Mouse (Mus musculus): Measurements from ENCODE around the gene Rgl2.
"Not testable (repeated sequence)": the region's sequence is repeated elsewhere in the genome, so short reads cannot be mapped to it uniquely, and the experiment has no call there.

Gene Rgl2

GRCm38 (mm10) chr17:33929371-33930279, at the start of gene Rgl2:
Rgl2 (plus strand) TSS chr17:33929543.
- peaks cover 64% of the 10 kb centered on the region for H3K36me3 ChIP-seq (ENCODE audit: insufficient read depth, low read length)
- peaks cover 68% of the 10 kb centered on the region for H3K4me1 ChIP-seq (replicated peaks; ENCODE audit: low read depth, low read length)
- no peaks in the 10 kb centered on the region for H3K9me3 ChIP-seq (ENCODE audit: low read length)
- no peaks in the 10 kb centered on the region for H3K27me3 ChIP-seq (ENCODE audit: insufficient read depth, low read length)
- peak within 1 kb of the TSS; percentile 97 for H3K4me3 ChIP-seq (replicated peaks; ENCODE audit: low read length)
- TF ChIP-seq NANOG (IDR thresholded peaks at IDR 0.05; ENCODE audit: borderline replicate concordance, low read length) (no peak), CTCF (conservative IDR thresholded peaks at IDR 0.05; ENCODE audit: low read length) (no peak), POU5F1 (IDR thresholded peaks at IDR 0.05; ENCODE audit: borderline replicate concordance, low read length) (no peak)

GRCm38 (mm10) chr17:33884320-33884719, 45.0 kb upstream of the Rgl2 start:
- not testable (repeated sequence) for H3K27me3 ChIP-seq (ENCODE audit: insufficient read depth, low read length); H3K9me3 ChIP-seq (ENCODE audit: low read length)
- Histone ChIP-seq H3K4me3 (replicated peaks; ENCODE audit: low read length) (0 out of 2 replicates have a peak overlapping the region, but pooled peaks have one; percentile 37), H3K4me1 (replicated peaks; ENCODE audit: low read depth, low read length) (peaks cover 67% of the 10 kb centered on the region), H3K36me3 (ENCODE audit: insufficient read depth, low read length) (peaks cover 88% of the 10 kb centered on the region)

GRCm38 (mm10) chr17:33887802-33888201, 41.5 kb upstream of the Rgl2 start:
- Histone ChIP-seq H3K4me3 (replicated peaks; ENCODE audit: low read length) (peak overlapping the region; percentile 89), H3K4me1 (replicated peaks; ENCODE audit: low read depth, low read length) (peaks cover 65% of the 10 kb centered on the region), H3K36me3 (ENCODE audit: insufficient read depth, low read length) (peaks cover 55% of the 10 kb centered on the region)
- not testable (repeated sequence) for H3K27me3 ChIP-seq (ENCODE audit: insufficient read depth, low read length); H3K9me3 ChIP-seq (ENCODE audit: low read length)

- peaks cover 66% of the 10 kb centered on the region for H3K4me1 ChIP-seq (replicated peaks; ENCODE audit: low read depth, low read length)
- peaks cover 50% of the 10 kb centered on the region for H3K36me3 ChIP-seq (ENCODE audit: insufficient read depth, low read length)
- not testable (repeated sequence) for H3K27me3 ChIP-seq (ENCODE audit: insufficient read depth, low read length); H3K9me3 ChIP-seq (ENCODE audit: low read length)
- H3K4me3 ChIP-seq (replicated peaks; ENCODE audit: low read length): peak overlapping the region; percentile 89
These were observed 41.1 kb upstream of the Rgl2 start for GRCm38 (mm10) chr17:33888230-33888629.

- not testable (repeated sequence) for H3K9me3 ChIP-seq (ENCODE audit: low read length); H3K27me3 ChIP-seq (ENCODE audit: insufficient read depth, low read length)
- H3K36me3 ChIP-seq (ENCODE audit: insufficient read depth, low read length): peaks cover 37% of the 10 kb centered on the region
- peak overlapping the region; percentile 89 for H3K4me3 ChIP-seq (replicated peaks; ENCODE audit: low read length)
- H3K4me1 ChIP-seq (replicated peaks; ENCODE audit: low read depth, low read length): peaks cover 72% of the 10 kb centered on the region
These were observed 39.3 kb upstream of the Rgl2 start for GRCm38 (mm10) chr17:33889941-33890532.

GRCm38 (mm10) chr17:33890533-33891059, 38.7 kb upstream of the Rgl2 start, which contains the start of gene Kifc1:
Kifc1 (minus strand) TSS chr17:33890661.
- Histone ChIP-seq H3K4me1 (replicated peaks; ENCODE audit: low read depth, low read length) (peaks cover 73% of the 10 kb centered on the region), H3K36me3 (ENCODE audit: insufficient read depth, low read length) (peaks cover 33% of the 10 kb centered on the region), H3K27me3 (ENCODE audit: insufficient read depth, low read length) (no peaks in the 10 kb centered on the region), H3K4me3 (replicated peaks; ENCODE audit: low read length) (peak within 1 kb of the TSS; percentile 89), H3K9me3 (ENCODE audit: low read length) (no peaks in the 10 kb centered on the region)
- TF ChIP-seq POU5F1 (IDR thresholded peaks at IDR 0.05; ENCODE audit: borderline replicate concordance, low read length) (no peak), NANOG (IDR thresholded peaks at IDR 0.05; ENCODE audit: borderline replicate concordance, low read length) (no peak), CTCF (conservative IDR thresholded peaks at IDR 0.05; ENCODE audit: low read length) (peak; percentile 89)

GRCm38 (mm10) chr17:33891357-33891756, 38.0 kb upstream of the Rgl2 start:
- TF ChIP-seq NANOG (IDR thresholded peaks at IDR 0.05; ENCODE audit: borderline replicate concordance, low read length): no peak
- peaks cover 30% of the 10 kb centered on the region for H3K36me3 ChIP-seq (ENCODE audit: insufficient read depth, low read length)
- no peaks in the 10 kb centered on the region for H3K9me3 ChIP-seq (ENCODE audit: low read length)
- no peak overlapping the region for H3K4me3 ChIP-seq (replicated peaks; ENCODE audit: low read length)
- H3K27me3 ChIP-seq (ENCODE audit: insufficient read depth, low read length): no peaks in the 10 kb centered on the region
- peaks cover 73% of the 10 kb centered on the region for H3K4me1 ChIP-seq (replicated peaks; ENCODE audit: low read depth, low read length)

GRCm38 (mm10) chr17:33891892-33892291, 37.5 kb upstream of the Rgl2 start:
- peak; percentile 21 for TF ChIP-seq CTCF (conservative IDR thresholded peaks at IDR 0.05; ENCODE audit: low read length)
- H3K36me3 ChIP-seq (ENCODE audit: insufficient read depth, low read length): peaks cover 25% of the 10 kb centered on the region
- H3K9me3 ChIP-seq (ENCODE audit: low read length); H3K27me3 ChIP-seq (ENCODE audit: insufficient read depth, low read length); H3K4me3 ChIP-seq (replicated peaks; ENCODE audit: low read length): not testable (repeated sequence)
- H3K4me1 ChIP-seq (replicated peaks; ENCODE audit: low read depth, low read length): peaks cover 72% of the 10 kb centered on the region

GRCm38 (mm10) chr17:33892429-33892828, 36.9 kb upstream of the Rgl2 start:
- peaks cover 71% of the 10 kb centered on the region for H3K4me1 ChIP-seq (replicated peaks; ENCODE audit: low read depth, low read length)
- H3K27me3 ChIP-seq (ENCODE audit: insufficient read depth, low read length): no peaks in the 10 kb centered on the region
- TF ChIP-seq CTCF (conservative IDR thresholded peaks at IDR 0.05; ENCODE audit: low read length) (no peak), NANOG (IDR thresholded peaks at IDR 0.05; ENCODE audit: borderline replicate concordance, low read length) (peak; percentile 74), POU5F1 (IDR thresholded peaks at IDR 0.05; ENCODE audit: borderline replicate concordance, low read length) (no peak; the same call in 1 of the 2 replicates)

GRCm38 (mm10) chr17:33893011-33893410, 36.3 kb upstream of the Rgl2 start:
- not testable (repeated sequence) for H3K27me3 ChIP-seq (ENCODE audit: insufficient read depth, low read length); H3K9me3 ChIP-seq (ENCODE audit: low read length)
- H3K4me3 ChIP-seq (replicated peaks; ENCODE audit: low read length): peak overlapping the region; percentile 37
- H3K4me1 ChIP-seq (replicated peaks; ENCODE audit: low read depth, low read length): peaks cover 71% of the 10 kb centered on the region
- H3K36me3 ChIP-seq (ENCODE audit: insufficient read depth, low read length): peaks cover 14% of the 10 kb centered on the region

More at GRCm38 (mm10) chr17:33892429-33892828, 36.9 kb upstream of the Rgl2 start:
- peaks cover 20% of the 10 kb centered on the region for H3K36me3 ChIP-seq (ENCODE audit: insufficient read depth, low read length)
- peak overlapping the region; percentile 37 for H3K4me3 ChIP-seq (replicated peaks; ENCODE audit: low read length)
- no peaks in the 10 kb centered on the region for H3K9me3 ChIP-seq (ENCODE audit: low read length)
